Mouse (Mus musculus) lung, postnatal 0 days (tissue): ENCODE measurements at regions not wholly inside any gene's neighbourhood (a gene's known extent, or its start where the extent isn't known, plus 50 kb on each side); places are given as distances from the start of the nearest gene placed in this dataset.
A peak's percentile ranks its signal among the peaks of the same experiment; 100 is the strongest.

Experiments
- CTCF ChIP-seq: IDR thresholded peaks from 2 replicates; pipeline ENCODE4 v1.5.1; 2016; ENCODE audit warnings: antibody characterized with exemption, mild to moderate bottlenecking
- EP300 ChIP-seq: IDR thresholded peaks from 2 replicates; pipeline ENCODE4 v1.6.1; 2016; ENCODE audit warnings: antibody characterized with exemption, mild to moderate bottlenecking, control low read depth

DNA sequence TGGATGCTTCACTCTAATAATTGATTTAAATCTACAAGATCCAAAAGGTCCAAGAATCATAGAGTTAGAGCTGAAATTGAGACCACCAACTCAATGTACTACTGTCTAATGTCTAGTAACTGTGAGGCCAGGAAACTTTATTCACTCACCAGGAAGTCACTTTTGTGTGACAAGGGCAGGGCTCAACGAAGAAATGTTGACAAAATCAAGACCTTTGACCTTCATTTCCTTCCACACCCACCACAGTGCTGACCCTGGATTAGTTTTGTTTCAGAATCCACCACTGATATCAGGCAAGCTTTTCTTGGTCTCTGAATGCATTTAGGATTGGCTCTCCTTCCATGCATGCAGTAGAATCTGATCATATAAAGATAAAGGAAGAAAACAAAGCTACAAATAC is 487.5 kb upstream of the Gm26657 start:
- TF ChIP-seq CTCF (no peak), EP300 (peak; percentile 66; the same call in 1 of the 2 replicates)
